Mouse (Mus musculus): Measurements from ENCODE around the gene Zfp503. TPM values are rescaled to one million over a fixed set of nuclear protein-coding genes. Genes with fewer than 3 reads are reported as not detected.

The Zfp503 gene
- polyA plus RNA-seq, 1 experiment = 18.2 TPM

DNA sequence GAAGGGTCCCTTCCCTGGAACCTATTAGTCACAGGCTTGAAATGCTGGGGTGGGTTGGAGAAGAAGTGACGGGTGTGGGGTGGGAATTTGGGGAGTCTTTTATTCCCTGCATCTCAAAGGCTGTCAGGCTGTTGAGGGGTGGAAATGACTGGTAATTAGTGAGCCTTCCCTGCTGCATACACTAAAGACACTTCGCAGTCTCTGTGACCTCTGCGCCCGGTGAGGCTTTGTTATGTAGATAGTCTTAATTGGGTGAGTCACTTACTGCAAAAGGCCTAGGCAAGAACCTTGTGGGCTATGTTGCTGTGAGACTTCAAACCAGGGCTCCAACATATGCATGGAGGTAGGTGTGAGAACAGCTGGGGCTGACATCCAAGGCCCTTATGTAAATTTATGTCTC is 15.5 kb upstream of the Zfp503 start:
- WGBS = 76% methylated on average over 4 of the region's 4 CpGs
- no peak for TF ChIP-seq CTCF (IDR thresholded peaks at IDR 0.05; ENCODE audit: extremely low read depth, insufficient read length, insufficient replicate concordance, low read depth, low read length)
- TF ChIP-seq POLR2A (IDR thresholded peaks at IDR 0.05; ENCODE audit: low read depth, low read length) = no peak
- no peaks in the 10 kb centered on the region for H3K36me3 ChIP-seq (ENCODE audit: control insufficient read depth, insufficient read depth, low read length)

DNA sequence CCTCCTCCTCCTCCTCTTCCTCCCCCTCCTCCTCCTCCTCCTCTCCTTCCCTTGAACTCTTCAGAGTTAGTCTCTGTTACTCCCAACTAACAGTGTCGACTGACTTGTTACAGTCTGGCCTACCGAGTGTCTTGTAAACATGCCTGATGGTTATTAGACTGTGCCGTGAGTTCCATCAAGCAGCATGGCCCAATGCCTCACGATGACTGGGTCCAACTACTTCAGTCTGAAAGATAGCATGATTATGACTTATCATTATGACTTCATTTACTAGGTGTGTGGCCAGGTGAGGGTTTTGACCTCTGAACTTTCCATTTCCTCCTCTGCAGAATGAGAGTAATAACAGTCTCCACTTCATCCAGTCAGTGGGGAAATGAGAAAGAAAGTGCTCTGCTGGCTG is 14.2 kb upstream of the Zfp503 start:
- no peaks in the 10 kb centered on the region for H3K36me3 ChIP-seq (ENCODE audit: control insufficient read depth, insufficient read depth, low read length)
- TF ChIP-seq CTCF (IDR thresholded peaks at IDR 0.05; ENCODE audit: extremely low read depth, insufficient read length, insufficient replicate concordance, low read depth, low read length) (no peak), POLR2A (IDR thresholded peaks at IDR 0.05; ENCODE audit: low read depth, low read length) (no peak)
- H3K4me1 ChIP-seq (ENCODE audit: control insufficient read depth, insufficient read depth, insufficient read length, low read length) = peaks cover 4% of the 10 kb centered on the region; the same call in 1 of the 2 replicates
- H3K27ac ChIP-seq (ENCODE audit: insufficient read depth, low read depth, low read length) = no peak overlapping the region
- H3K27me3 ChIP-seq (ENCODE audit: control insufficient read depth, insufficient read depth, low read length) = no peaks in the 10 kb centered on the region
- H3K4me3 ChIP-seq (ENCODE audit: low read depth, low read length) = no peak overlapping the region
- 33% methylated on average over 4 of the region's 4 CpGs for WGBS

More for the DNA sequence above, 15.5 kb upstream of the Zfp503 start:
- no peak overlapping the region for H3K27ac ChIP-seq (ENCODE audit: insufficient read depth, low read depth, low read length)
- H3K4me3 ChIP-seq (ENCODE audit: low read depth, low read length) = no peak overlapping the region
- no peaks in the 10 kb centered on the region for H3K27me3 ChIP-seq (ENCODE audit: control insufficient read depth, insufficient read depth, low read length)
- H3K4me1 ChIP-seq (ENCODE audit: control insufficient read depth, insufficient read depth, insufficient read length, low read length) = peaks cover 4% of the 10 kb centered on the region; the same call in 1 of the 2 replicates

DNA sequence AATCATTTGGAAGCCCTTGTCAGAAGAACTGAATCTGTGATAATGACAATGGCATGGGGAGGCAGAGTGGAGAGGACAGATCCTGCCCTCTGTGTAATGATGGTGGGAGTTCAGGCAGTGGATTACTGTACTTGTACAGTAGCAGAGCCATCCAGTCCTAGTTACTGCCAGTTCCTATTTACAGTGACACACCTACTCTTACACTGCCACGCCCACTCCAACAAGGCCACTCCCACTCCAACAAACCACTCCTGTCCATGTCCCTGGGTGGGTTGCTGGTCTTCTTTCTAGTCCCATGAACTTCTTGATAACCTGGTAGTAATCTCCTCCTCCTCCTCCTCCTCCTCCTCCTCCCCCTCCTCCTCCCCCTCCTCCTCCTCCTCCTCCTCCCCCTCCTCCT is 13.8 kb upstream of the Zfp503 start:
- Histone ChIP-seq H3K4me1 (ENCODE audit: control insufficient read depth, insufficient read depth, insufficient read length, low read length) (peaks cover 4% of the 10 kb centered on the region; the same call in 1 of the 2 replicates), H3K27ac (ENCODE audit: insufficient read depth, low read depth, low read length) (no peak overlapping the region), H3K36me3 (ENCODE audit: control insufficient read depth, insufficient read depth, low read length) (no peaks in the 10 kb centered on the region), H3K4me3 (ENCODE audit: low read depth, low read length) (no peak overlapping the region), H3K27me3 (ENCODE audit: control insufficient read depth, insufficient read depth, low read length) (no peaks in the 10 kb centered on the region)
- TF ChIP-seq POLR2A (IDR thresholded peaks at IDR 0.05; ENCODE audit: low read depth, low read length) = no peak
- no peak for TF ChIP-seq CTCF (IDR thresholded peaks at IDR 0.05; ENCODE audit: extremely low read depth, insufficient read length, insufficient replicate concordance, low read depth, low read length)
- 30% methylated on average over 1 of the region's 1 CpGs for WGBS

DNA sequence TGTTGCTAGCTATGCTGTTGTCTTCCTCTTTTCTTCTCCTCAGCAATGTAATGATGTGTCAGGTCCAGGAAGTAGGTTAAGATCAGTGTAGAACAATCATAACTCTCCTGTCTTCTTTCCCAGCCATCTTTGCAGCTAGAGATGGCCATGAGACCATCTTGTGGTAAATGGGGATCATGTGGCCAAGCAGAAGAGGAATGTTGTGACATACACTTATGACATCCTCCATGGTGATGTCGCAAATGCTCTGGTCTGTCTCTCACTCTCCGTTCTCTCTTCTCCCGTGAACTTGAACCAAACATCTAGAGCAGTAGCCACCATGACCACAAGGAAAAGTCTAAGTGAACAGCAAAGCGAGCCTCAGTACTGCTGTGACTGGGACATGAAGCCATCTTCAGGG is 10.2 kb upstream of the Zfp503 start:
- Histone ChIP-seq H3K36me3 (ENCODE audit: control insufficient read depth, insufficient read depth, low read length) (no peaks in the 10 kb centered on the region), H3K27me3 (ENCODE audit: control insufficient read depth, insufficient read depth, low read length) (no peaks in the 10 kb centered on the region), H3K4me1 (ENCODE audit: control insufficient read depth, insufficient read depth, insufficient read length, low read length) (peaks cover 6% of the 10 kb centered on the region; the same call in 1 of the 2 replicates), H3K27ac (ENCODE audit: insufficient read depth, low read depth, low read length) (no peak overlapping the region), H3K4me3 (ENCODE audit: low read depth, low read length) (no peak overlapping the region)
- WGBS = 90% methylated on average over 4 of the region's 4 CpGs
- TF ChIP-seq CTCF (IDR thresholded peaks at IDR 0.05; ENCODE audit: extremely low read depth, insufficient read length, insufficient replicate concordance, low read depth, low read length) = no peak

DNA sequence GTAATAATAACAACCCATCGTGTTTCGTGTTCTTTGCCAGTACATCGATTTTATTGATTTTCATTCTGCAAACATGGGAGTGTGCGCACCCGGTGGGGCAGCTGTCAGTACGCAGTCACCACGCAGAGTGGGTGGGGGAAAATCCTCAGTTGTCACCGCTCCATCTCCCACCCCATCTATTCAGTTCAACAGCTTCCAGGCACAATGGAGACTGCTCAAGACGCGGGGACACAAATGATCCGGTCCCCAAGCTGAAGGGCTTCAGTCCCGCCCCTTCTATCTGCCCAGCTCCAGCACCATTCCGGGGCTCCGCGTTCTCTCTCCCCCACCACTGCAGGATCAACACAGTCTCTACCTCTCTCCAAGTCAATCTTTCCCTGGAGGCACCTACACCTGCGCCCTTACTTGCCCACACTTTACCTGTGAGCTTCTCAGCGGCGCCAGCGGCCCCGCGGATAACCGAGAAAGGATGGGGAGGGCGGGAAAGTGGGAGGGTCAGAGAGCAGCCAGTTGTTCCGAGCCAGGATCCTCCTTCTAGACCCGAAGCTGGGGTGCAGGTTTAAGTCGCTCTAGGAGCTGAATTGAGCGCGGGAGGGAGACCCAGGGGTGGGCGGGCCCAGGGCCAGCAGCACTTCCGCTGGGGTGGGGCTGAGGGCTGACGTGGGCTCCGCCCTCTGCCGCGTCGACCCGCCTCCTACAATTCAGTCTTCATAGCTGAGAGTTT is 5.8 kb upstream of the Zfp503 start:
- peaks cover 13% of the 10 kb centered on the region for H3K4me1 ChIP-seq (ENCODE audit: control insufficient read depth, insufficient read depth, insufficient read length, low read length)
- no peaks in the 10 kb centered on the region for H3K27me3 ChIP-seq (ENCODE audit: control insufficient read depth, insufficient read depth, low read length)
- WGBS = under 1% methylated on average over 36 of the region's 36 CpGs
- H3K27ac ChIP-seq (ENCODE audit: insufficient read depth, low read depth, low read length) = peak overlapping the region; percentile 47
- H3K36me3 ChIP-seq (ENCODE audit: control insufficient read depth, insufficient read depth, low read length) = no peaks in the 10 kb centered on the region
- peak overlapping the region; percentile 87 for H3K4me3 ChIP-seq (ENCODE audit: low read depth, low read length)
- TF ChIP-seq CTCF (IDR thresholded peaks at IDR 0.05; ENCODE audit: extremely low read depth, insufficient read length, insufficient replicate concordance, low read depth, low read length) (no peak), POLR2A (IDR thresholded peaks at IDR 0.05; ENCODE audit: low read depth, low read length) (peak; percentile 44)

DNA sequence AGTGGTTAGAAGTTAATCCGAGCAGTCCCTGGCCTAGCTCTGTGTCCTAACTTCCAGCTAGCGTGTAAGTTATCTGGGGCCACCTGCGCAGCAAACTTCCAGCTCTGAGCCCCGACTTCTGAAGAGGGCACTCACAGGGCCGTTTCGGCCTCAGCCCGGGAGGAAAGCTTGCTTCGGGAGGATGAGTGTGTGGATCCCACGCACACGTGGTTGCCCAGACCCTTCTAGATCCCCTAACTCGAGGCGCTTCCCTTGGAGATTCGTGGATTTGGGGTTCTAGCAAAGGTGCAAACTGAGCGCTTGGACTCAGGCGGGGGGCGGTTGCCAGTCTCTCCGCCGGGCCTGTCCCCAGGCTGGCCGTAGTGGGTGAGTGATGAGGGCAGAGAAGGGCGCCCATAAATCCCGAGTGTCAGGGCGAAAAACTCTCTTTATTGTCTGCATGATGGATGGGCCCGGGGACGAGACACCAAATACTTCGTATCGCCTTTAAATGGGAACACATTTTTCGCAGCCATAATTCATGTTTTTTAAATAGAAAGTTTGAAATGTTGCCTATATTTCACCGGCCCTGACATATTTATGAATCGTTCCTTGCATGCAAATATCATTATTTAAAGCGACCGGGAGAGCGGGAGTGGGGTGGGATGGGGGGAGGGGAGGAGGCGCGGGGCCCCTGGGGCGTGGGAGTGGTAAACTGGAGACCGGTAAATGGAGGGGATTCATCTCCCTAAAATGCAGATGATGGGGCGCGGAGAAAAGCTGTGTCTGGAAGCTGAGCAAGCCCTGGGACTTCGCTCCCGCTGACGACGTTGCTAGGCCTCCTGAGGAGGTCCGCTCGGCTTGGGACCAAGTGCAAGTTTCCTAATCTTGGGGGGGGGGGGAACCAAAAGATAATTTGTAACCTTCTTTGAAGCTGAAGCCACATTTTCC is 4.9 kb upstream of the Zfp503 start:
- H3K27me3 ChIP-seq (ENCODE audit: control insufficient read depth, insufficient read depth, low read length) = no peaks in the 10 kb centered on the region
- H3K4me1 ChIP-seq (ENCODE audit: control insufficient read depth, insufficient read depth, insufficient read length, low read length) = peaks cover 15% of the 10 kb centered on the region
- 3% methylated on average over 44 of the region's 44 CpGs for WGBS
- TF ChIP-seq POLR2A (IDR thresholded peaks at IDR 0.05; ENCODE audit: low read depth, low read length) (no peak), CTCF (IDR thresholded peaks at IDR 0.05; ENCODE audit: extremely low read depth, insufficient read length, insufficient replicate concordance, low read depth, low read length) (no peak)
- H3K27ac ChIP-seq (ENCODE audit: insufficient read depth, low read depth, low read length) = peak overlapping the region; percentile 83
- H3K4me3 ChIP-seq (ENCODE audit: low read depth, low read length) = peak overlapping the region; percentile 87
- no peaks in the 10 kb centered on the region for H3K36me3 ChIP-seq (ENCODE audit: control insufficient read depth, insufficient read depth, low read length)

Data from small intestine, adult 2 months (tissue).